Mouse (Mus musculus) hindbrain, embryonic 13.5 days (tissue): ENCODE data around the gene Slit1. TPM values are rescaled to one million over a fixed set of nuclear protein-coding genes. Genes with fewer than 3 reads are reported as not detected.

Source experiments
- ATAC-seq: fragments of 200-750 bp; cut with Nextera tagmentation; 2 replicates; pipeline ENCODE4 v1.8.0; 2017; ENCODE audit warnings: moderate TSS enrichment; ENCODE audit not compliant: low FRiP score
- H3K27ac ChIP-seq: fragments of 300-500 bp; sonication (generic); 2 replicates; pipeline ENCODE4 v1.5.1; 2015; ENCODE audit warnings: inconsistent platforms, mild to moderate bottlenecking, moderate library complexity
- H3K27me3 ChIP-seq: fragments of 300-500 bp; sonication (generic); 2 replicates; pipeline ENCODE4 v1.6.1; 2015; ENCODE audit warnings: mild to moderate bottlenecking, inconsistent platforms
- H3K36me3 ChIP-seq: fragments of 300-500 bp; sonication (generic); 2 replicates; pipeline ENCODE4 v1.6.1; 2015; ENCODE audit warnings: mild to moderate bottlenecking, inconsistent platforms
- H3K4me1 ChIP-seq: fragments of 300-500 bp; sonication (generic); replicated peaks from 2 replicates; pipeline ENCODE4 v1.6.1; 2015; ENCODE audit warnings: inconsistent platforms
- H3K4me2 ChIP-seq: fragments of 300-500 bp; sonication (generic); 2 replicates; pipeline ENCODE4 v1.6.1; 2015; ENCODE audit warnings: inconsistent platforms, mild to moderate bottlenecking, moderate library complexity
- H3K4me3 ChIP-seq: fragments of 300-500 bp; sonication (generic); 2 replicates; pipeline ENCODE4 v1.5.1; 2015; ENCODE audit warnings: mild to moderate bottlenecking, inconsistent platforms
- H3K9ac ChIP-seq: fragments of 300-500 bp; sonication (generic); 2 replicates; pipeline ENCODE4 v1.6.1; 2015; ENCODE audit warnings: mild to moderate bottlenecking, inconsistent platforms
- H3K9me3 ChIP-seq: fragments of 300-500 bp; sonication (generic); 2 replicates; pipeline ENCODE4 v1.6.1; 2016; ENCODE audit warnings: inconsistent platforms
- WGBS: fragments of 180-500 bp; shearing (Covaris S2); methylation state at CpG from one replicate; pipeline ENCODE4 v1.1.7; 2015; 5-methylcytosine and 5-hydroxymethylcytosine counted together
- polyA plus RNA-seq: library from polyadenylated mRNA; unstranded; fragments of >200 nt; fragmentation: Nextera tagmentation; extraction: Ambion mirVana; gene quantifications from 2 replicates; pipeline ENCODE4 v1.2.1, GENCODE M21; 2015

Gene Slit1
- polyA plus RNA-seq, 1 experiment from 2014 or later = 22.3 TPM

DNA sequence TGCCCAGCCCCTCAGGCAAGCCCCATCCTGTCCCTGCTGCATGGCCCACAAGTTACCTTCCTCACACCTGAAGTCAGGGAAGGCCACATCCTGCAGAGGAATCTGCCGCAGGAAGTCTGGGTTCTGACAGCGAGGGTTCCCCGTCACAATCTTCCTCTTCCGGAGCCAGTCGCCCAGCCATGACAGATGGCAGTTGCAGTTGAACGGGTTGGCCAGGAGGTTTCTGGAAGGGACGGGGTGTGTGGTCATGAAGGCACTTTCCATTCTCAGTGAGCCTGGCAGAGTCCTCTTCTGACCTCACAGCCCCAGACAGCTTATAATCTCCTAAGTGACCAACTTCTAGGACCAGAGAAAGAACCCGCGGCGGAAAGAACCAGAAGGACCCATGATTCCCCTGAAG lies 109.4 kb downstream of the Slit1 start:
- Histone ChIP-seq H3K9ac (0 out of 2 replicates have a peak overlapping the region, but pooled peaks have one; percentile 5), H3K4me1 (peaks cover 5% of the 10 kb centered on the region; the same call in 1 of the 2 replicates)

GRCm38 (mm10) chr19:41629532-41629931 lies 113.9 kb downstream of the Slit1 start:
- Histone ChIP-seq H3K9ac (no peak overlapping the region), H3K27me3 (peaks cover 3% of the 10 kb centered on the region; the same call in 1 of the 2 replicates), H3K4me1 (no peaks in the 10 kb centered on the region; the same call in 1 of the 2 replicates), H3K27ac (no peak overlapping the region), H3K9me3 (0 out of 2 replicates have a peak, but pooled peaks cover 4% of the 10 kb centered on the region), H3K4me2 (no peak overlapping the region), H3K36me3 (peaks cover 49% of the 10 kb centered on the region), H3K4me3 (no peak overlapping the region)
- peak; percentile 72 for ATAC-seq
- 49% methylated on average over 5 of the region's 5 CpGs for WGBS

More for the DNA sequence above, 109.4 kb downstream of the Slit1 start:
- no peak for ATAC-seq
- WGBS = 88% methylated on average over 10 of the region's 10 CpGs
- H3K36me3 ChIP-seq = peaks cover 41% of the 10 kb centered on the region
- H3K4me2 ChIP-seq = no peak overlapping the region
- H3K27ac ChIP-seq = no peak overlapping the region
- no peaks in the 10 kb centered on the region for H3K9me3 ChIP-seq
- no peak overlapping the region for H3K4me3 ChIP-seq
- H3K27me3 ChIP-seq = peaks cover 7% of the 10 kb centered on the region; the same call in 1 of the 2 replicates

DNA sequence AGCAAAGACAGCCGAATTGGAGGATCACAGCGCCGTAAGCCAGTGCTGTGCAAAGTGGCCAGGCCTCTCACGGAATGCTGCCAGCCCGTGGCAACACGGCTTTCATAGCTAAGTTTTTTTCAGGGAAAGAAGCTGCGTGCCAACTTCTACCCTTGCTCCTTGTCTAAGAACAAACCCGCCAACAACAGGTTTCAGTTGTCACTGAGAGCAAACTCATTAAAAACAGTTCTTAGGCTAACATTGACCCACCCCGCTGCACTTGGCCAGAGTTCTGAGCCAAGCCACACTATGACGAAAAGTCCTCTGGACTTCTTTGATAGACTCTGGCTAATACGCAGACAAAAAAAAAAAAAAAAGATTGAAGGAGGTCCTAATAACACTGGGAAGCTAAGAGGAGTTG lies 114.5 kb downstream of the Slit1 start:
- peaks cover 49% of the 10 kb centered on the region for H3K36me3 ChIP-seq
- no peak for ATAC-seq
- H3K27ac ChIP-seq = no peak overlapping the region
- 0 out of 2 replicates have a peak, but pooled peaks cover 4% of the 10 kb centered on the region for H3K9me3 ChIP-seq
- 0 out of 2 replicates have a peak, but pooled peaks cover 4% of the 10 kb centered on the region for H3K27me3 ChIP-seq
- 85% methylated on average over 11 of the region's 11 CpGs for WGBS
- H3K9ac ChIP-seq = no peak overlapping the region
- H3K4me2 ChIP-seq = no peak overlapping the region
- no peaks in the 10 kb centered on the region for H3K4me1 ChIP-seq
- H3K4me3 ChIP-seq = no peak overlapping the region

- H3K9ac ChIP-seq = no peak overlapping the region
- WGBS = 84% methylated on average over 14 of the region's 14 CpGs
- peaks cover 20% of the 10 kb centered on the region for H3K36me3 ChIP-seq
- no peak overlapping the region for H3K4me2 ChIP-seq
- 0 out of 2 replicates have a peak, but pooled peaks cover 3% of the 10 kb centered on the region for H3K9me3 ChIP-seq
- peaks cover 17% of the 10 kb centered on the region for H3K27me3 ChIP-seq
- no peak overlapping the region for H3K4me3 ChIP-seq
- H3K4me1 ChIP-seq = peaks cover 42% of the 10 kb centered on the region
- ATAC-seq = no peak
- H3K27ac ChIP-seq = no peak overlapping the region
These were observed 122.9 kb downstream of the Slit1 start for GRCm38 (mm10) chr19:41620366-41621092.

GRCm38 (mm10) chr19:41618771-41619385 lies 124.6 kb downstream of the Slit1 start:
- Histone ChIP-seq H3K4me3 (no peak overlapping the region), H3K36me3 (peaks cover 7% of the 10 kb centered on the region), H3K27me3 (peaks cover 31% of the 10 kb centered on the region), H3K9me3 (no peaks in the 10 kb centered on the region), H3K4me1 (peaks cover 58% of the 10 kb centered on the region), H3K9ac (no peak overlapping the region), H3K27ac (peak overlapping the region; percentile 80), H3K4me2 (0 out of 2 replicates have a peak overlapping the region, but pooled peaks have one; percentile 17)
- WGBS = 53% methylated on average over 19 of the region's 19 CpGs
- peak; percentile 26; the same call in 1 of the 2 replicates for ATAC-seq

DNA sequence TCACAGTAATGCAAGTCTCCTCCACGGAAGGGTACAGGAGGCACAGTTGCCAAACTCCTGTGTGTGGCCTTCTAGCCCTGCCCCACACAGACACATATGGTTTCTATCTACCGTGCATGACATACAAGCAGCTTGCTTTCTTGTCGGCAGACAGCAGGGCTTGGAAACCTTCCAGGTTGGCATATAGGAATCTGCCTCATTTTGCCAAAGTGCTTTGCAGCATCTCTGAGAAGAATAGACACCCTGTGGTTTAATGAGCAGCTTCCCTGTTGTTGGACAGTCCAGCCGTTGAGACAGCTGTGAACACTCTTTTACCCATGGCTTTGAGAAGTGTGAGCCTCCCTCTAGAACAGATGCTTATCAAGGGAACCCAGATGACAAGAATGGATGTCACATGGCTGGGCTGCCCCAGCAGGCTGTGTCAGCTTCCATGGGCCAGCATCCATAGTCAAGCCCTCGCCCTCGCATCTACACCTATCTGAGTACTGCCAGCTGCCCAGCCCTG lies 125.3 kb downstream of the Slit1 start:
- no peak overlapping the region for H3K4me3 ChIP-seq
- WGBS = 43% methylated on average over 6 of the region's 6 CpGs
- no peak overlapping the region for H3K9ac ChIP-seq
- H3K36me3 ChIP-seq = 0 out of 2 replicates have a peak, but pooled peaks cover 4% of the 10 kb centered on the region
- H3K27me3 ChIP-seq = peaks cover 27% of the 10 kb centered on the region
- H3K4me1 ChIP-seq = peaks cover 65% of the 10 kb centered on the region
- no peak overlapping the region for H3K4me2 ChIP-seq
- no peaks in the 10 kb centered on the region for H3K9me3 ChIP-seq
- peak; percentile 50; the same call in 1 of the 2 replicates for ATAC-seq
- peak overlapping the region; percentile 80 for H3K27ac ChIP-seq

DNA sequence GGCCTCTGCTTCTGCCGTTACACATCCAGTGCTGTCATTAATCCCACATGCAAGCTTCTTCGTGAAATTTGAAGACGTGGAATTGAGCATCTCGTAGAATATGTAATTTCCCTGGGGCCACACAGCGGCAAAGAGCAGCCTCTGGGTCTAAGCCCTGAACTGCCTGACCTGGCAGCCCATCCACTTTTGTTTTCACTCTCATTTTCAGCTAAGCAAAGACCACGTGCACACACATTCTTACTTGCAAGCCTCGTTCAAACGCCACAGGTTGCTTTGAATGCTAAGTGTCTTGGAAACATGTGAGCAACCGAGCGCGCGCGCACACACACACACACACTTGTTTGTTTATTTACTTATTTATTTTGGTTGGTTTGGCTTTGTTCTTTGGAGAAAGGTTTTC lies 126.4 kb downstream of the Slit1 start:
- H3K4me2 ChIP-seq = no peak overlapping the region
- H3K9ac ChIP-seq = no peak overlapping the region
- H3K9me3 ChIP-seq = no peaks in the 10 kb centered on the region
- no peak overlapping the region for H3K27ac ChIP-seq
- 0 out of 2 replicates have a peak, but pooled peaks cover 4% of the 10 kb centered on the region for H3K36me3 ChIP-seq
- no peak overlapping the region for H3K4me3 ChIP-seq
- peaks cover 68% of the 10 kb centered on the region for H3K4me1 ChIP-seq
- 72% methylated on average over 13 of the region's 13 CpGs for whole genome bisulfite sequencing
- peaks cover 27% of the 10 kb centered on the region for H3K27me3 ChIP-seq
- no peak for ATAC-seq

DNA sequence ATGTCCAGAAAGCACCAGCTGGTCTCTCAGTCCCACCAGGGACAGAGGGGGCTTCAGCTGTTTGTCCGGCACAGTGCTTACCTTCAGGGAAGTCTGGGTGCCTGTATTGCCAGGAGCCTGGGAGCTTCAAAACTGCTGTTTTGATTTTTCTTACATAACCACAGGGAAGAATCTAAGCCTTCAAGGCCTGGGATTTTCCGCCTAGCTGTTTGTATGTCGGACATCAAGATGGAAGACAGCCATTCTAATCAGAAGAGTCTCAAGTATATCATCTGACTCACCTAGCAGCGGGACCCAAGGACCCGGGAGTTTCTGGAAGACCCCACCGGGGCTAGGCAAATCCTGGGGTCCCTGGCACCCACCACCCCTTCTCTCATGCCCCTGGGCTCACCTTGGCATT lies 127.2 kb downstream of the Slit1 start:
- Histone ChIP-seq H3K9me3 (no peaks in the 10 kb centered on the region), H3K4me1 (peaks cover 68% of the 10 kb centered on the region), H3K9ac (0 out of 2 replicates have a peak overlapping the region, but pooled peaks have one; percentile 24), H3K4me2 (no peak overlapping the region), H3K27me3 (peaks cover 27% of the 10 kb centered on the region), H3K36me3 (0 out of 2 replicates have a peak, but pooled peaks cover 4% of the 10 kb centered on the region), H3K27ac (peak overlapping the region; percentile 35; the same call in 1 of the 2 replicates), H3K4me3 (no peak overlapping the region)
- ATAC-seq = no peak
- 71% methylated on average over 6 of the region's 6 CpGs for WGBS

DNA sequence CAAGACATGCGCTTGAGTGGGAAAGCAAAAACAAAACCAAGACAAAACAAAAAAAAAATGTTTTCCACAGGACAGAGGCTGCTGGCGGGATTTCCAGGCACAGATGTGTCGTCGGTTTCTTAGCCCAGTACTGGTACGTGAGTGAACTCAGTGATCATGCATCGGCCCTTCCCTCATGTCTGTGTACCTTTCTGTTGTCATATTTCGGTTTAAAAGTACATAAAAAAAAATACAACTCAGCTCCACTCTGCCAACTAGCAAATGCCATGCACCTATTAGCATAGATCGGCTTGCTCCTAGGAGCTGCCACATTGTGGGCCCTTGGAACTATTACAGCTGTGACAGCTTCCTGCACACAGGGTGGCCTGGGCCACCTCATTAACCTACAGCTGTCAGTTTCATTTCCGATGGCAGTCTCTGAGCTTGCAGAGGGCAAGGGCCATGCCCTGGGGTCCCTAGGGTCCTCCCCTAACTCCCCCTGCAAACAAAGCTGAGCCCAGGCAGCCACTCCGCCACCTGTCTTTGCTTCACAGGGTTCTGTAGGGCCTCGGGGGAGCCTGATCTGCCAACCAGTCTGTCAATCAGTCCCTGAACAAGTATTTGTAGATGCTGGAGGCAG lies 127.8 kb downstream of the Slit1 start:
- H3K27ac ChIP-seq = peak overlapping the region; percentile 35
- no peaks in the 10 kb centered on the region for H3K9me3 ChIP-seq
- WGBS = 54% methylated on average over 11 of the region's 11 CpGs
- H3K4me1 ChIP-seq = peaks cover 68% of the 10 kb centered on the region
- H3K4me2 ChIP-seq = no peak overlapping the region
- no peak for ATAC-seq
- peaks cover 7% of the 10 kb centered on the region for H3K36me3 ChIP-seq
- H3K9ac ChIP-seq = 0 out of 2 replicates have a peak overlapping the region, but pooled peaks have one; percentile 24
- H3K27me3 ChIP-seq = peaks cover 27% of the 10 kb centered on the region
- no peak overlapping the region for H3K4me3 ChIP-seq

DNA sequence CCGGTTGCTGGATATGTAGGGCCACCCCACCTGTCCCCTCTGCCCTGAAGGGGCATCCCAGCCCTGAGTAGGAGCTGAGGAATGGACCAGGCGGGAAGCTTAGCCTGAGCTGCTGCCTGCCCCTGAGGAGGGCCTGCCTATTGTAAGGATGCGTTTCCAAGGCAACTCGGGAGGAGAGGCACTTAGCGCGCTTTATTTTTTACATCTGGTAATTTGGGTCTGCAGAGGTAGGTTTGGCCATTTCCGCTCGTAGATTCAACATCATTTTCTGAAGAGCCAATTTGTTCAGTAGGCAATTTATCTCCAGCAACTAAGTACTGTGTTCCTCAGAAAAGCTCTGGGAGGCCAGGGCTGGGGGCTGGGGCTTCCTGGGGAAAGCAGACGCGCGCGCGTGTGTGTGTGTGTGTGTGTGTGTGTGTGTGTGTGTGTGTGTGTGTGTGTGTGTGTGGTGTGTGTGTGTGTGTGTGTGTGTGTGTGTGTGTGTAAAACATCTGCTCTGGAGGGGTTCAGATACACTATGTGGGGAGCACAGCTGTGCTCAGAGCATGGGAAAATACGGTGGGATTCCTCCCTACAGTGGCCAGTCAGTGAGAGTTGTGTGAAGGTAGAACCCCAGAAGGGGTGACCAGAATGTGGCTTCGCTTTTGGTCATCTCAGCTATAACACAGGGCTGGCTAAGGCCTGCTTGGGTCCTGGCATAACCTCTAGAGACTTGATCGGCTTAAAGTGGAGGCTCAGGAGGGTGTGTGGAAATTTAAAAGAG lies 130.0 kb downstream of the Slit1 start:
- Histone ChIP-seq H3K4me1 (peaks cover 56% of the 10 kb centered on the region), H3K36me3 (peaks cover 19% of the 10 kb centered on the region), H3K27me3 (peaks cover 23% of the 10 kb centered on the region), H3K9me3 (no peaks in the 10 kb centered on the region), H3K9ac (peak overlapping the region; percentile 43; the same call in 1 of the 2 replicates), H3K4me3 (no peak overlapping the region), H3K4me2 (peak overlapping the region; percentile 23; the same call in 1 of the 2 replicates), H3K27ac (peak overlapping the region; percentile 75)
- ATAC-seq = peak; percentile 66
- WGBS = 26% methylated on average over 16 of the region's 16 CpGs

- Histone ChIP-seq H3K27me3 (peaks cover 17% of the 10 kb centered on the region), H3K36me3 (peaks cover 33% of the 10 kb centered on the region), H3K4me1 (peaks cover 38% of the 10 kb centered on the region), H3K27ac (no peak overlapping the region), H3K9ac (no peak overlapping the region), H3K4me2 (no peak overlapping the region), H3K9me3 (no peaks in the 10 kb centered on the region), H3K4me3 (no peak overlapping the region)
- ATAC-seq = no peak
- 80% methylated on average over 6 of the region's 6 CpGs for WGBS
These were observed 131.8 kb downstream of the Slit1 start for GRCm38 (mm10) chr19:41611683-41612082.
